ENCODE assay signal across 31 mouse cellular contexts in the genomic region with DNA sequence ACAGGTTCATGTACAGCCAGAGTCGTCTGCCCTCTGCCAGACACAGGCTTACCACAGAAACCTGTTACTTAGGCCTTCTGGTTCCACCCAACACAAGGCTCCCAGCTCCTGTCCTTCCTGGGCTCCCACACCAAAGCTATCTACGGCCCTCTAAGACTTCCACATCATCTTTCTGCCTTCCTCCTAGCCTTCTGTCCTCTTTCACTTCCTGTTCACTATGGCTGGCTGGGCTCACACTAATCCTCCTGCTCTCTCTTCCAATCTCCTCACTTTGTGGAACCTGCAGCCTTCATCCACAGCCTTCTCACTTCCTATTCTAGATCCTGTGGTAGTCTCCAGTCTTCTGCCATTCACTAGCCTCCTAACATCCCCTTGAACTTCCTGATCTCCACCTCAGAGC. TPM values are rescaled to one million over a fixed set of nuclear protein-coding genes. Genes with fewer than 3 reads are reported as not detected.
"Had no signal": no experiment of that assay in that cellular context is flagged by ENCODE, and none has a peak within 500 bp of the region (broad histone marks: within the 10 kb centered on the region; RNA-seq: fewer than 3 reads in every experiment).

No protein-coding gene starts in this region.

- H3K27me3 ChIP-seq: heart, embryonic 15.5 days; hindbrain, embryonic 13.5 days; hindbrain, embryonic 15.5 days; kidney, embryonic 15.5 days; limb, embryonic 13.5 days; limb, embryonic 15.5 days had no signal

- H3K9ac ChIP-seq: heart, embryonic 13.5 days; heart, embryonic 15.5 days; hindbrain, embryonic 13.5 days; hindbrain, embryonic 15.5 days; kidney, embryonic 15.5 days; limb, embryonic 13.5 days; limb, embryonic 15.5 days had no signal

- H3K4me2 ChIP-seq: heart, embryonic 11.5 days; heart, embryonic 13.5 days; heart, embryonic 15.5 days; hindbrain, embryonic 13.5 days; hindbrain, embryonic 15.5 days; kidney, embryonic 15.5 days; limb, embryonic 13.5 days; limb, embryonic 15.5 days had no signal

- H3K9me3 ChIP-seq: heart, embryonic 13.5 days; heart, embryonic 15.5 days; hindbrain, embryonic 13.5 days; hindbrain, embryonic 15.5 days; kidney, embryonic 15.5 days; limb, embryonic 13.5 days; limb, embryonic 15.5 days had no signal

- H3K4me3 ChIP-seq: heart, embryonic 13.5 days; heart, embryonic 15.5 days; hindbrain, embryonic 13.5 days; hindbrain, embryonic 15.5 days; kidney, embryonic 15.5 days; limb, embryonic 13.5 days; limb, embryonic 15.5 days had no signal

- H3K27ac ChIP-seq: heart, embryonic 13.5 days; heart, embryonic 15.5 days; hindbrain, embryonic 13.5 days; hindbrain, embryonic 15.5 days; hindbrain, postnatal 0 days; kidney, embryonic 15.5 days; kidney, postnatal 0 days; limb, embryonic 13.5 days; limb, embryonic 15.5 days had no signal

- H3K4me1 ChIP-seq: heart, embryonic 13.5 days; heart, embryonic 15.5 days; hindbrain, embryonic 13.5 days; hindbrain, embryonic 15.5 days; kidney, embryonic 15.5 days; limb, embryonic 13.5 days; limb, embryonic 15.5 days had no signal

- ATAC-seq: hindbrain, postnatal 0 days; intestine, embryonic 16.5 days had no signal

- DNase-seq: gastrocnemius, postnatal 14 days; gastrocnemius, postnatal 36 days; heart, adult 18-20 months; heart, postnatal 14 days; heart, postnatal 36 days; kidney, adult 11 months; kidney, adult 2 months; kidney, adult 9 months; kidney, postnatal 14 days; kidney, postnatal 36 days; layer of hippocampus, adult 9-11 months; layer of hippocampus, postnatal 36 days; left cerebral cortex, postnatal 4 days had no signal

- H3K36me3 ChIP-seq: heart, embryonic 13.5 days; heart, embryonic 15.5 days; hindbrain, embryonic 13.5 days; hindbrain, embryonic 15.5 days; kidney, embryonic 15.5 days; limb, embryonic 13.5 days; limb, embryonic 15.5 days had no signal

RNA-seq across cellular contexts. Expression of gene 4930502E18Rik, which starts 31.5 kb away (rescaled TPM):
- total RNA-seq: gastrocnemius, adult 18-20 months; gastrocnemius, adult 8-10 months; gastrocnemius, postnatal 14 days; gastrocnemius, postnatal 36 days; heart, adult 18-20 months; heart, postnatal 14 days; heart, postnatal 36 days; hematopoietic stem cell, adult 5-6 weeks; hindbrain, postnatal 0 days; liver, adult 2 months had no signal
- polyA plus RNA-seq: gonadal fat pad, adult 2 months; hindbrain, embryonic 11.5 days; kidney, adult 2 months; large intestine, adult 2 months; liver, adult 2 months had no signal
